9 mouse cellular contexts compared by ENCODE assay signal in genomic region chr9:64174766-64175165, GRCm38 (mm10). TPM values are rescaled to one million over a fixed set of nuclear protein-coding genes. Genes with fewer than 3 reads are reported as not detected.
A peak's percentile ranks its signal among the peaks of the same experiment; 100 is the strongest.
DNase-seq lines count a peak whose midpoint lies in the region; ATAC-seq and TF ChIP-seq lines count a peak whose summit lies in the region.
"Had no signal": no experiment of that assay in that cellular context is flagged by ENCODE, and none has a peak within 500 bp of the region (broad histone marks: within the 10 kb centered on the region; RNA-seq: fewer than 3 reads in every experiment).

No protein-coding gene starts in this region.

- peak overlapping the region; percentile 93 for H3K4me2 ChIP-seq in heart, embryonic 14.5 days (ENCODE audit: low read length)
- H3K4me2 ChIP-seq in hindbrain, embryonic 12.5 days (replicated peaks), result peak overlapping the region; percentile 88; the same call in 1 of the 2 replicates
- H3K4me2 ChIP-seq in midbrain, embryonic 11.5 days, result peak overlapping the region; percentile 75

- peaks cover 44% of the 10 kb centered on the region for H3K36me3 ChIP-seq in heart, embryonic 14.5 days (ENCODE audit: control insufficient read depth, insufficient read depth, low read length)
- peaks cover 57% of the 10 kb centered on the region for H3K36me3 ChIP-seq in G1E (replicated peaks)
- H3K36me3 ChIP-seq in hindbrain, embryonic 12.5 days, result peaks cover 37% of the 10 kb centered on the region
- H3K36me3 ChIP-seq in midbrain, embryonic 11.5 days (ENCODE audit: control insufficient read depth, insufficient read depth, low read length), result peaks cover 25% of the 10 kb centered on the region

- no peak for DNase-seq in heart, postnatal 4 days
- no peak for DNase-seq in G1E (ENCODE audit: low spot score)
- DNase-seq in midbrain, embryonic 11.5 days (ENCODE audit: low spot score, missing footprints), result no peak
- no peak for DNase-seq in right cerebral cortex, postnatal 4 days
- no peak for DNase-seq in frontal cortex, postnatal 10 days (ENCODE audit: low spot score in 2 of 2)
- DNase-seq in cerebellum, adult 8-10 months, result no peak
- DNase-seq: kidney, adult 18-20 months had no signal

- H3K9ac ChIP-seq in heart, embryonic 14.5 days (ENCODE audit: low read length), result peak overlapping the region; percentile 93; the same call in 1 of the 2 replicates
- no peak overlapping the region for H3K9ac ChIP-seq in hindbrain, embryonic 12.5 days
- no peak overlapping the region for H3K9ac ChIP-seq in midbrain, embryonic 11.5 days (ENCODE audit: low read length)

- no peak for ATAC-seq in heart, embryonic 14.5 days (ENCODE audit: insufficient number of reproducible peaks, insufficient read depth, low FRiP score, low read depth)
- no peak for ATAC-seq in G1E (ENCODE audit: extremely low read depth, insufficient number of reproducible peaks, low FRiP score, poor library complexity, severe bottlenecking)
- ATAC-seq in hindbrain, embryonic 12.5 days (ENCODE audit: low FRiP score), result no peak
- no peak for ATAC-seq in midbrain, embryonic 11.5 days (ENCODE audit: low FRiP score)

- no peak overlapping the region for H3K27ac ChIP-seq in heart, embryonic 14.5 days (replicated peaks in 1 of 2; ENCODE audit: control insufficient read depth in 1 of 2, insufficient read depth in 1 of 2, low read depth in 2 of 2, low read length in 2 of 2)
- no peak overlapping the region for H3K27ac ChIP-seq in hindbrain, embryonic 12.5 days
- no peak overlapping the region for H3K27ac ChIP-seq in midbrain, embryonic 11.5 days (ENCODE audit: low read depth, low read length)

- H3K4me1 ChIP-seq in heart, embryonic 14.5 days (ENCODE audit: control insufficient read depth in 2 of 2, insufficient read depth in 2 of 2, low read length in 2 of 2), result peaks cover 0 to 30% of the 10 kb centered on the region in 2 experiments
- H3K4me1 ChIP-seq in G1E (ENCODE audit: insufficient read depth, low read depth, low read length), result peaks cover 51% of the 10 kb centered on the region
- H3K4me1 ChIP-seq in hindbrain, embryonic 12.5 days, result peaks cover 26% of the 10 kb centered on the region
- H3K4me1 ChIP-seq in midbrain, embryonic 11.5 days (ENCODE audit: control insufficient read depth, insufficient read depth, low read length), result peaks cover 16% of the 10 kb centered on the region

- 51% methylated on average over 8 of the region's 8 CpGs for WGBS in heart, embryonic 14.5 days
- WGBS in hindbrain, embryonic 12.5 days, result 76% methylated on average over 8 of the region's 8 CpGs
- 77% methylated on average over 8 of the region's 8 CpGs for WGBS in midbrain, embryonic 11.5 days

- no peaks in the 10 kb centered on the region for H3K27me3 ChIP-seq in heart, embryonic 14.5 days (ENCODE audit: control insufficient read depth, insufficient read depth, low read length)
- H3K27me3 ChIP-seq in G1E (ENCODE audit: insufficient read depth, low read length), result no peaks in the 10 kb centered on the region
- no peaks in the 10 kb centered on the region for H3K27me3 ChIP-seq in hindbrain, embryonic 12.5 days
- no peaks in the 10 kb centered on the region for H3K27me3 ChIP-seq in midbrain, embryonic 11.5 days (ENCODE audit: control insufficient read depth, insufficient read depth, low read length)

- H3K4me3 ChIP-seq in heart, embryonic 14.5 days (ENCODE audit: control insufficient read depth in 1 of 2, insufficient read depth in 1 of 2, low read depth in 1 of 2, low read length in 2 of 2), result peak overlapping the region; percentile 12 to 87; a peak in 3 of 4 replicates
- peak overlapping the region; percentile 82 for H3K4me3 ChIP-seq in G1E (ENCODE audit: low read depth, low read length)
- H3K4me3 ChIP-seq in hindbrain, embryonic 12.5 days, result no peak overlapping the region; the same call in 1 of the 2 replicates
- peak overlapping the region; percentile 97; the same call in 1 of the 2 replicates for H3K4me3 ChIP-seq in midbrain, embryonic 11.5 days (ENCODE audit: low read depth, low read length)

- no peak for TF ChIP-seq CTCF in G1E (IDR thresholded peaks at IDR 0.05; ENCODE audit: low read depth, low read length)

- H3K9me3 ChIP-seq in heart, embryonic 14.5 days (ENCODE audit: control insufficient read depth, low read length), result no peaks in the 10 kb centered on the region
- H3K9me3 ChIP-seq in G1E (replicated peaks), result no peaks in the 10 kb centered on the region
- no peaks in the 10 kb centered on the region for H3K9me3 ChIP-seq in hindbrain, embryonic 12.5 days (replicated peaks)
- no peaks in the 10 kb centered on the region for H3K9me3 ChIP-seq in midbrain, embryonic 11.5 days (ENCODE audit: control insufficient read depth, low read length)

RNA-seq across cellular contexts. Expression of gene Rpl4, which starts 1.6 kb away (rescaled TPM):
- 778 and 789 TPM in 2 replicates for polyA plus RNA-seq in heart, embryonic 14.5 days (2014; fragmentation: Nextera tagmentation; extraction: Ambion mirVana)
- 100 to 1,000 TPM; 768 to 770 TPM for total RNA-seq in heart, postnatal 4 days (2021)
- total RNA-seq in G1E (2014; fragmentation: Nextera tagmentation) (7,560 and 7,833 TPM in 2 replicates), G1E (2017) (2,308 and 2,582 TPM in 2 replicates)
- polyA plus RNA-seq in G1E (2012), result 506 and 513 TPM in 2 replicates
- polyA plus RNA-seq in hindbrain, embryonic 12.5 days (2016; fragmentation: Nextera tagmentation; extraction: Ambion mirVana), result 811 and 819 TPM in 2 replicates
- polyA plus RNA-seq in midbrain, embryonic 11.5 days (2014; fragmentation: Nextera tagmentation; extraction: Ambion mirVana), result 1,103 and 1,131 TPM in 2 replicates

RNA-seq across cellular contexts. Expression of gene Zwilch, which starts 1.9 kb away (rescaled TPM):
- polyA plus RNA-seq in heart, embryonic 14.5 days (2014; fragmentation: Nextera tagmentation; extraction: Ambion mirVana), result 18.2 and 18.6 TPM in 2 replicates
- 10 to 100 TPM; 17.2 to 18.2 TPM for total RNA-seq in heart, postnatal 4 days (2021)
- 163 and 180 TPM in 2 replicates for total RNA-seq in G1E (2014; fragmentation: Nextera tagmentation)
- 189 and 202 TPM in 2 replicates for total RNA-seq in G1E (2017)
- 9.1 and 14.2 TPM in 2 replicates for polyA plus RNA-seq in G1E (2012)
- 19.6 and 21.8 TPM in 2 replicates for polyA plus RNA-seq in hindbrain, embryonic 12.5 days (2016; fragmentation: Nextera tagmentation; extraction: Ambion mirVana)
- polyA plus RNA-seq in midbrain, embryonic 11.5 days (2014; fragmentation: Nextera tagmentation; extraction: Ambion mirVana), result 30.5 and 32.8 TPM in 2 replicates

RNA-seq across cellular contexts. Expression of gene Snapc5, which starts 4.3 kb away (rescaled TPM):
- 27.6 and 29.8 TPM in 2 replicates for polyA plus RNA-seq in heart, embryonic 14.5 days (2014; fragmentation: Nextera tagmentation; extraction: Ambion mirVana)
- total RNA-seq in heart, postnatal 4 days (2021), result 10 to 100 TPM; 16.5 to 19.3 TPM
- total RNA-seq in G1E (2014; fragmentation: Nextera tagmentation) (14.0 and 18.8 TPM in 2 replicates), G1E (2017) (40.4 and 45.1 TPM in 2 replicates)
- 1.8 and 4.4 TPM in 2 replicates for polyA plus RNA-seq in G1E (2012)
- 32.2 and 36.2 TPM in 2 replicates for polyA plus RNA-seq in hindbrain, embryonic 12.5 days (2016; fragmentation: Nextera tagmentation; extraction: Ambion mirVana)
- polyA plus RNA-seq in midbrain, embryonic 11.5 days (2014; fragmentation: Nextera tagmentation; extraction: Ambion mirVana), result 37.3 and 37.4 TPM in 2 replicates

RNA-seq across cellular contexts. Expression of gene Lctl, which starts 57.8 kb away (rescaled TPM):
- not detected in 2 replicates for polyA plus RNA-seq in heart, embryonic 14.5 days (2014; fragmentation: Nextera tagmentation; extraction: Ambion mirVana)
- under 1 TPM; 0.67 to 0.68 TPM for total RNA-seq in heart, postnatal 4 days (2021)
- total RNA-seq in G1E (2014; fragmentation: Nextera tagmentation), result not detected in 2 replicates
- 0.12 TPM in 1 of 2 replicates, not detected in the other for total RNA-seq in G1E (2017)
- not detected in 2 replicates for polyA plus RNA-seq in G1E (2012)
- not detected in 2 replicates for polyA plus RNA-seq in hindbrain, embryonic 12.5 days (2016; fragmentation: Nextera tagmentation; extraction: Ambion mirVana)
- polyA plus RNA-seq in midbrain, embryonic 11.5 days (2014; fragmentation: Nextera tagmentation; extraction: Ambion mirVana), result not detected in 2 replicates
